Comparison of ENCODE assay signal across 8 mouse cellular contexts in the genomic region with DNA sequence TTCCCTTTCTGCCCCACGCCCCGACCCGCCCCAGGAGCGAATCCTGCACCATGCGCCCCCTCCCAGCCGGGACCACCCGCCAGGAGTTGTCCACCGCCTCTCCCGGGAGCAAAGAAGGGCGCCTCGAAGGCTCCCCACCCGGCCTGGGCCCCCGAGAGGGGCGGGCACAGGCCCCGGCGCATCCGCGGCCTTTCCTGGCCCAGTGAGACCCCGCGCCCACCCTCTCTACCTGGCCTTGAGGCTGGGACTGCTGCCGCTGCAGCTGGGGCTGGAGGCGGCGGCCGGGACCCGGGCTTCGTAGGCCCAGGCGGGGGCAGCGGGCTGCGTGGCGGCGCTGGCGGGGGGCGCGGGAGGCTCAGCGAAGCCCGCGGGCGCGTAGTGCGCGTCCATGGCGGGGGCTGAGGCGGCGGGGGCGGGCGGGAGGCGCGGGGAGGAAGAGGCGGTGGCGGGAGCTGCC. TPM values are rescaled to one million over a fixed set of nuclear protein-coding genes. Genes with fewer than 3 reads are reported as not detected.
A peak's percentile ranks its signal among the peaks of the same experiment; 100 is the strongest.
DNase-seq lines count a peak whose midpoint lies in the region; ATAC-seq lines count a peak whose summit lies in the region.

A gene (minus strand): TSS at position 390 of the 457 bp plus-strand sequence.

- H3K4me3 ChIP-seq in intestine, embryonic 14.5 days (ENCODE audit: low read depth, low read length) = peak within 1 kb of the TSS; percentile 93
- H3K4me3 ChIP-seq in midbrain, embryonic 16.5 days (ENCODE audit: low read depth, low read length) = peak within 1 kb of the TSS; percentile 82

- DNase-seq in cerebellum, adult 11-12 months = peak; percentile 57
- DNase-seq in cerebellum, postnatal 10 days = no peak
- peak; percentile 8 for DNase-seq in spleen, adult 12 weeks (ENCODE audit: low spot score)
- DNase-seq in spleen, adult 18-20 months = no peak
- DNase-seq in gastrocnemius, postnatal 10 days = no peak
- peak; percentile 87 for DNase-seq in intestine, embryonic 14.5 days (ENCODE audit: low spot score)
- no peak for DNase-seq in thymus, postnatal 25 days

- peak within 1 kb of the TSS; percentile 96 for H3K4me2 ChIP-seq in intestine, embryonic 14.5 days (ENCODE audit: low read length)
- H3K4me2 ChIP-seq in midbrain, embryonic 16.5 days (ENCODE audit: low read length) = peak within 1 kb of the TSS; percentile 87

- peak; percentile 69 for ATAC-seq in intestine, embryonic 14.5 days (replicated peaks; ENCODE audit: low FRiP score, low TSS enrichment, low read depth)
- ATAC-seq in midbrain, embryonic 16.5 days = peak; percentile 85

- H3K9ac ChIP-seq in intestine, embryonic 14.5 days (ENCODE audit: low read length) = peak within 1 kb of the TSS; percentile 96
- peak within 1 kb of the TSS; percentile 91 for H3K9ac ChIP-seq in midbrain, embryonic 16.5 days (ENCODE audit: low read depth, low read length)

- H3K27ac ChIP-seq in intestine, embryonic 14.5 days (ENCODE audit: low read depth) = peak within 1 kb of the TSS; percentile 96
- H3K27ac ChIP-seq in midbrain, embryonic 16.5 days (ENCODE audit: low read length) = peak within 1 kb of the TSS; percentile 94

- WGBS in intestine, embryonic 14.5 days = 2% methylated on average over 29 of the region's 50 CpGs
- WGBS in midbrain, embryonic 16.5 days = under 1% methylated on average over 23 of the region's 50 CpGs

- H3K36me3 ChIP-seq in intestine, embryonic 14.5 days (ENCODE audit: control insufficient read depth, insufficient read depth, low read length) = no peaks in the 10 kb centered on the region
- H3K36me3 ChIP-seq in midbrain, embryonic 16.5 days (ENCODE audit: control insufficient read depth, insufficient read depth, low read length) = no peaks in the 10 kb centered on the region

- H3K4me1 ChIP-seq in intestine, embryonic 14.5 days (replicated peaks; ENCODE audit: control insufficient read depth, insufficient read depth, low read length) = peaks cover 10% of the 10 kb centered on the region
- peaks cover 21% of the 10 kb centered on the region for H3K4me1 ChIP-seq in midbrain, embryonic 16.5 days (ENCODE audit: control insufficient read depth, insufficient read depth, low read length)

- no peaks in the 10 kb centered on the region for H3K9me3 ChIP-seq in intestine, embryonic 14.5 days (ENCODE audit: control insufficient read depth, low read length)
- no peaks in the 10 kb centered on the region for H3K9me3 ChIP-seq in midbrain, embryonic 16.5 days (replicated peaks; ENCODE audit: control insufficient read depth, low read length, poor library complexity, severe bottlenecking)

- H3K27me3 ChIP-seq in intestine, embryonic 14.5 days (replicated peaks; ENCODE audit: control insufficient read depth, insufficient read depth, low read length) = no peaks in the 10 kb centered on the region
- no peaks in the 10 kb centered on the region for H3K27me3 ChIP-seq in midbrain, embryonic 16.5 days (ENCODE audit: control insufficient read depth, insufficient read depth, low read depth, low read length)

RNA-seq across cellular contexts. Expression of the gene that starts here (rescaled TPM):
- total RNA-seq in gastrocnemius, postnatal 10 days (2021) = 10 to 100 TPM; 27.6 to 29.3 TPM
- 15.8 and 16.5 TPM in 2 replicates for polyA plus RNA-seq in intestine, embryonic 14.5 days (2014; fragmentation: Nextera tagmentation; extraction: Ambion mirVana)
- 5.8 and 7.1 TPM in 2 replicates for polyA plus RNA-seq in midbrain, embryonic 16.5 days (2015; fragmentation: Nextera tagmentation; extraction: Ambion mirVana)

Comparison
In these comparisons a context has a peak if more than half of its experiments do, and no peak if none do; other contexts are left out.
1. DNase-seq: peak in cerebellum, adult 11-12 months (single experiment), spleen, adult 12 weeks (single experiment) and intestine, embryonic 14.5 days (single experiment); none in cerebellum, postnatal 10 days (0 of 2), spleen, adult 18-20 months (0 of 2), gastrocnemius, postnatal 10 days (single experiment) and thymus, postnatal 25 days (single experiment).